Mouse (Mus musculus): ENCODE results near the gene Tdrd6. TPM values are rescaled to one million over a fixed set of nuclear protein-coding genes. Genes with fewer than 3 reads are reported as not detected.

Tdrd6 gene
- not detected in 2 replicates for polyA plus RNA-seq (2014; fragmentation: Nextera tagmentation; extraction: Ambion mirVana)

GRCm38 (mm10) chr17:43629496-43630426, at the start of gene Tdrd6:
Gene Tdrd6 (minus strand): TSS chr17:43630299.
- H3K9ac ChIP-seq (ENCODE audit: low read length): peak within 1 kb of the TSS; percentile 44
- H3K4me2 ChIP-seq: peak within 1 kb of the TSS; percentile 76
- no peaks in the 10 kb centered on the region for H3K36me3 ChIP-seq (ENCODE audit: control insufficient read depth, insufficient read depth, low read length)
- peak; percentile 76 for ATAC-seq (ENCODE audit: low FRiP score)
- H3K27ac ChIP-seq (ENCODE audit: low read depth, low read length): no peak within 1 kb of the TSS
- H3K27me3 ChIP-seq (ENCODE audit: control insufficient read depth, insufficient read depth, low read length): peaks cover 27% of the 10 kb centered on the region
- WGBS: 4% methylated on average over 83 of the region's 83 CpGs
- H3K9me3 ChIP-seq (ENCODE audit: control insufficient read depth, low read length): no peaks in the 10 kb centered on the region; the same call in 1 of the 2 replicates
- peak within 1 kb of the TSS; percentile 37 for H3K4me3 ChIP-seq (ENCODE audit: low read depth, low read length)
- DNase-seq (ENCODE audit: low spot score, missing footprints): peak; percentile 93
- H3K4me1 ChIP-seq (ENCODE audit: control insufficient read depth, insufficient read depth, low read length): peaks cover 10% of the 10 kb centered on the region

GRCm38 (mm10) chr17:43677317-43677716, 47.2 kb upstream of the Tdrd6 start:
- WGBS: 78% methylated on average over 1 of the region's 1 CpGs
- Histone ChIP-seq H3K4me1 (ENCODE audit: control insufficient read depth, insufficient read depth, low read length) (no peaks in the 10 kb centered on the region), H3K27ac (ENCODE audit: low read depth, low read length) (no peak overlapping the region), H3K4me2 (no peak overlapping the region), H3K9ac (ENCODE audit: low read length) (no peak overlapping the region), H3K36me3 (ENCODE audit: control insufficient read depth, insufficient read depth, low read length) (no peaks in the 10 kb centered on the region), H3K27me3 (ENCODE audit: control insufficient read depth, insufficient read depth, low read length) (no peaks in the 10 kb centered on the region), H3K9me3 (ENCODE audit: control insufficient read depth, low read length) (no peaks in the 10 kb centered on the region), H3K4me3 (ENCODE audit: low read depth, low read length) (no peak overlapping the region)
- DNase-seq (ENCODE audit: low spot score, missing footprints): no peak
- ATAC-seq (ENCODE audit: low FRiP score): no peak

GRCm38 (mm10) chr17:43676241-43676640, 46.1 kb upstream of the Tdrd6 start:
- Histone ChIP-seq H3K36me3 (ENCODE audit: control insufficient read depth, insufficient read depth, low read length) (no peaks in the 10 kb centered on the region), H3K4me3 (ENCODE audit: low read depth, low read length) (no peak overlapping the region), H3K9me3 (ENCODE audit: control insufficient read depth, low read length) (no peaks in the 10 kb centered on the region), H3K27me3 (ENCODE audit: control insufficient read depth, insufficient read depth, low read length) (no peaks in the 10 kb centered on the region), H3K9ac (ENCODE audit: low read length) (no peak overlapping the region), H3K4me2 (no peak overlapping the region), H3K27ac (ENCODE audit: low read depth, low read length) (no peak overlapping the region), H3K4me1 (ENCODE audit: control insufficient read depth, insufficient read depth, low read length) (no peaks in the 10 kb centered on the region)
- 67% methylated on average over 1 of the region's 1 CpGs for WGBS
- ATAC-seq (ENCODE audit: low FRiP score): no peak
- peak; percentile 67 for DNase-seq (ENCODE audit: low spot score, missing footprints)

GRCm38 (mm10) chr17:43675228-43675627, 45.1 kb upstream of the Tdrd6 start:
- ATAC-seq (ENCODE audit: low FRiP score): no peak
- Histone ChIP-seq H3K27ac (ENCODE audit: low read depth, low read length) (no peak overlapping the region), H3K9ac (ENCODE audit: low read length) (no peak overlapping the region), H3K27me3 (ENCODE audit: control insufficient read depth, insufficient read depth, low read length) (no peaks in the 10 kb centered on the region), H3K4me3 (ENCODE audit: low read depth, low read length) (no peak overlapping the region), H3K9me3 (ENCODE audit: control insufficient read depth, low read length) (no peaks in the 10 kb centered on the region), H3K36me3 (ENCODE audit: control insufficient read depth, insufficient read depth, low read length) (no peaks in the 10 kb centered on the region), H3K4me2 (no peak overlapping the region), H3K4me1 (ENCODE audit: control insufficient read depth, insufficient read depth, low read length) (no peaks in the 10 kb centered on the region)
- WGBS: 86% methylated on average over 1 of the region's 1 CpGs
- peak; percentile 21 for DNase-seq (ENCODE audit: low spot score, missing footprints)

- Histone ChIP-seq H3K36me3 (ENCODE audit: control insufficient read depth, insufficient read depth, low read length) (no peaks in the 10 kb centered on the region), H3K27ac (ENCODE audit: low read depth, low read length) (no peak overlapping the region), H3K4me1 (ENCODE audit: control insufficient read depth, insufficient read depth, low read length) (no peaks in the 10 kb centered on the region; the same call in 1 of the 2 replicates), H3K9me3 (ENCODE audit: control insufficient read depth, low read length) (no peaks in the 10 kb centered on the region), H3K9ac (ENCODE audit: low read length) (no peak overlapping the region), H3K27me3 (ENCODE audit: control insufficient read depth, insufficient read depth, low read length) (no peaks in the 10 kb centered on the region), H3K4me3 (ENCODE audit: low read depth, low read length) (no peak overlapping the region), H3K4me2 (no peak overlapping the region)
- ATAC-seq (ENCODE audit: low FRiP score) (no peak), DNase-seq (ENCODE audit: low spot score, missing footprints) (peak; percentile 69)
- WGBS: 91% methylated on average over 4 of the region's 4 CpGs
Measured at GRCm38 (mm10) chr17:43671907-43672306, 41.8 kb upstream of the Tdrd6 start.

- ATAC-seq (ENCODE audit: low FRiP score): no peak
- Histone ChIP-seq H3K27me3 (ENCODE audit: control insufficient read depth, insufficient read depth, low read length) (no peaks in the 10 kb centered on the region), H3K9ac (ENCODE audit: low read length) (no peak overlapping the region), H3K4me1 (ENCODE audit: control insufficient read depth, insufficient read depth, low read length) (peaks cover 12% of the 10 kb centered on the region), H3K4me2 (peak overlapping the region; percentile 14; the same call in 1 of the 2 replicates), H3K9me3 (ENCODE audit: control insufficient read depth, low read length) (no peaks in the 10 kb centered on the region), H3K36me3 (ENCODE audit: control insufficient read depth, insufficient read depth, low read length) (no peaks in the 10 kb centered on the region), H3K4me3 (ENCODE audit: low read depth, low read length) (no peak overlapping the region; the same call in 1 of the 2 replicates), H3K27ac (ENCODE audit: low read depth, low read length) (no peak overlapping the region)
- peak; percentile 67 for DNase-seq (ENCODE audit: low spot score, missing footprints)
- WGBS: 77% methylated on average over 6 of the region's 6 CpGs
Measured at GRCm38 (mm10) chr17:43669145-43669695, 39.1 kb upstream of the Tdrd6 start.

- Histone ChIP-seq H3K27ac (ENCODE audit: low read depth, low read length) (no peak within 1 kb of the TSS), H3K4me2 (peak within 1 kb of the TSS; percentile 77), H3K9ac (ENCODE audit: low read length) (peak within 1 kb of the TSS; percentile 94), H3K4me1 (ENCODE audit: control insufficient read depth, insufficient read depth, low read length) (peaks cover 12% of the 10 kb centered on the region), H3K9me3 (ENCODE audit: control insufficient read depth, low read length) (no peaks in the 10 kb centered on the region), H3K27me3 (ENCODE audit: control insufficient read depth, insufficient read depth, low read length) (no peaks in the 10 kb centered on the region), H3K4me3 (ENCODE audit: low read depth, low read length) (peak within 1 kb of the TSS; percentile 88), H3K36me3 (ENCODE audit: control insufficient read depth, insufficient read depth, low read length) (no peaks in the 10 kb centered on the region)
- ATAC-seq (ENCODE audit: low FRiP score): peak; percentile 4; the same call in 1 of the 2 replicates
- DNase-seq (ENCODE audit: low spot score, missing footprints): peak; percentile 92
- WGBS: under 1% methylated on average over 17 of the region's 17 CpGs
Measured at GRCm38 (mm10) chr17:43667290-43667843, 37.3 kb upstream of the Tdrd6 start, which contains the start of gene Cyp39a1. Gene Cyp39a1 (plus strand): TSS chr17:43667425.

- peak; percentile 97 for ATAC-seq (ENCODE audit: low FRiP score)
- no peaks in the 10 kb centered on the region for H3K36me3 ChIP-seq (ENCODE audit: control insufficient read depth, insufficient read depth, low read length)
- H3K4me1 ChIP-seq (ENCODE audit: control insufficient read depth, insufficient read depth, low read length): peaks cover 12% of the 10 kb centered on the region
- H3K27me3 ChIP-seq (ENCODE audit: control insufficient read depth, insufficient read depth, low read length): no peaks in the 10 kb centered on the region
- H3K9ac ChIP-seq (ENCODE audit: low read length): peak within 1 kb of the TSS; percentile 94
- DNase-seq (ENCODE audit: low spot score, missing footprints): peak; percentile 98
- H3K4me3 ChIP-seq (ENCODE audit: low read depth, low read length): peak within 1 kb of the TSS; percentile 88
- under 1% methylated on average over 39 of the region's 41 CpGs for WGBS
- H3K9me3 ChIP-seq (ENCODE audit: control insufficient read depth, low read length): no peaks in the 10 kb centered on the region
- peak within 1 kb of the TSS; percentile 77 for H3K4me2 ChIP-seq
- H3K27ac ChIP-seq (ENCODE audit: low read depth, low read length): no peak within 1 kb of the TSS
Measured at GRCm38 (mm10) chr17:43666576-43667289, 36.6 kb upstream of the Tdrd6 start, which contains the start of gene Slc25a27. Gene Slc25a27 (minus strand): TSS chr17:43667214.
